Mouse (Mus musculus) kidney, postnatal 25 days (tissue): ENCODE data around the gene Rexo5.

Source experiments
- DNase-seq, 2 experiments: peaks; one replicate each; pipeline ENCODE4 v3.0.0; 2021; ENCODE audit warnings: mixed read lengths in 2 of 2

The Rexo5 gene

DNA sequence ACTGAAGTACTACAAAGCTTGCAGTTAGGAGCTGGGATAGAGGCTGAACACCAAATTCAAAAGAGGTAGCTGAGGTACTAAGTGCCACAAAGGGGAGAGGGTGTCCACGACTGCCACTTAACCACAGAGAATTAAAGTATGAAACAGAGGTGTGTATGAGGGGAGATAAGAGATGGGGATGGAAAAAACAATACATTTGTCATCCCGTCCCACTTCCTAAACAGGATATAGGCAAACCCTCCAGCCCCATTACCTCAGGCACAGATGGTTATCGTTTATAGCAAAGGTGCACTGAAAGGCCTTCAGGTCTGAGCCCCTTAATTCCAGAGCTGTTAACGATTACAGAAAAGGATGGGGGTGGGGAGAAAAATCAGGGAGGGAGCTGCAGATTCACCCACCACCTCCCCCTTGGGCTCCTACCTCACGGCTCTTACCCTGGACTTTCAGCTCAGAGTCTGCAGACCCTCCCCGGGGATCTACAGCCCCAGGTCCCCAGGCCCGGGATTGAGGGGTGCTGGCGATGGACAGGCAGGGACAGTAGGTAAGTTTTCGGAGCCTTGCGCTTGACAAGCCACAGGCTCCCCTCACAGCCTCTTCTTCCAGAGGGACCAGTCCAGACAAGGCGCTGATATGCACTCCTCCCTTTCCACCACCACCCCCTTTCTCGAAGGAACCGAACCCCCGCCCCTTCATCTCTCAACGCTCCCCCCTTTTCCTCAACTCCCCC lies 101.2 kb downstream of the Rexo5 start:
- peak; percentile 29 to 68 for DNase-seq

GRCm38 (mm10) chr7:119895639-119896512 lies 102.1 kb downstream of the Rexo5 start, which contains the start of the genes Lyrm1 and Dcun1d3:
TSS of gene Lyrm1 (plus strand) at chr7:119895861.
TSS of gene Dcun1d3 (minus strand) at chr7:119896298.
- DNase-seq, result peak; percentile 99

DNA sequence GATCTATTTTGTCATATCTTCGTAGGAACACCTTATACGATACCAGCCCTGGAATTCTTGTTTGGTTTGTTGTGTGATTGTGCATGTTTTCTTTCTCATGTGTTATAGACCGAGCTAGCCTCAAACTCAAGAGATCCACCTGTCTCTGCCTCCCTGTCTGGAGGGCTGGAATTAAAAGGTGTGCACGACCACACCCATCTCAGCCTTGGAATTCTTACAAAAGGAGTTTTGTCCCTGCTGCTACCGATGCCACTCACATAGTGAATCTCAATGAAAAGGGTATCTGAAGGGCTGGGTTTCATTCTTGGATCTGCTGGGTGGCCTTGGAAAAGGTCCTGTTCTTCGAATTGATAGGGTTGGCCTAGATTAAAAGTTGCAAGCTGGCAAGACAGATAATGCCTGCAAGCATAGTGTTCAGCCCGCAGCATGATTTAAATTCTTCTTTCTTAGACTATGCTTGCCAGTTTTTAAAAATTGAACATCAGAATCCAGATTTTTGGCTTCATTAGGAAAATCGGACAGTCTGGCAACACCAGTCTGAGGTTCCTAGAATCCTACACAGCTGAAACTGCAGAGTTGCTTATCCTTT lies 103.8 kb downstream of the Rexo5 start:
- no peak for DNase-seq

- no peak for DNase-seq
Measured at GRCm38 (mm10) chr7:119898247-119898856, 104.5 kb downstream of the Rexo5 start.
